Mouse (Mus musculus): ENCODE results near the gene Lrrfip1.

- TF ChIP-seq POLR2A (IDR thresholded peaks at IDR 0.05; ENCODE audit: control insufficient read depth, low read depth, low read length) (no peak), CTCF (IDR thresholded peaks at IDR 0.05; ENCODE audit: control insufficient read depth, insufficient read depth, insufficient replicate concordance, low read depth, low read length) (no peak)
Observed at GRCm38 (mm10) chr1:91086325-91086724, 87.8 kb downstream of the Lrrfip1 start.
